In genomic region chr19:11121016-11121420, GRCm38 (mm10) we compare ENCODE assay signal across 9 mouse cellular contexts. TPM values are rescaled to one million over a fixed set of nuclear protein-coding genes. Genes with fewer than 3 reads are reported as not detected.
DNase-seq lines count a peak whose midpoint lies in the region; ATAC-seq and TF ChIP-seq lines count a peak whose summit lies in the region.
"Not testable (repeated sequence)": the region's sequence is repeated elsewhere in the genome, so short reads cannot be mapped to it uniquely, and the experiment has no call there.
"Had no signal": no experiment of that assay in that cellular context is flagged by ENCODE, and none has a peak within 500 bp of the region (broad histone marks: within the 10 kb centered on the region; RNA-seq: fewer than 3 reads in every experiment).

No protein-coding gene starts in this region.

- peak overlapping the region; percentile 53 for H3K4me3 ChIP-seq in embryonic facial prominence, embryonic 10.5 days
- peak overlapping the region; percentile 39 for H3K4me3 ChIP-seq in hindbrain, postnatal 0 days (ENCODE audit: low read length)
- H3K4me3 ChIP-seq in limb, embryonic 10.5 days, result peak overlapping the region; percentile 44

- H3K9me3 ChIP-seq in embryonic facial prominence, embryonic 10.5 days, result peaks cover 12% of the 10 kb centered on the region; the same call in 1 of the 2 replicates
- H3K9me3 ChIP-seq in hindbrain, postnatal 0 days (ENCODE audit: low read length); limb, embryonic 10.5 days (replicated peaks): not testable (repeated sequence)

- not testable (repeated sequence) for H3K27me3 ChIP-seq in embryonic facial prominence, embryonic 10.5 days (replicated peaks; ENCODE audit: low read depth, poor library complexity, severe bottlenecking); hindbrain, postnatal 0 days (ENCODE audit: insufficient read depth, low read length); limb, embryonic 10.5 days (ENCODE audit: low read depth, poor library complexity, severe bottlenecking)

- not testable (repeated sequence) for H3K9ac ChIP-seq in hindbrain, postnatal 0 days (replicated peaks; ENCODE audit: low read length)

- H3K27ac ChIP-seq in embryonic facial prominence, embryonic 10.5 days (replicated peaks), result peak overlapping the region; percentile 72; the same call in 1 of the 2 replicates
- not testable (repeated sequence) for H3K27ac ChIP-seq in hindbrain, postnatal 0 days
- H3K27ac ChIP-seq in limb, embryonic 10.5 days, result peak overlapping the region; percentile 64; the same call in 1 of the 2 replicates

- peak; percentile 100 for ATAC-seq in hindbrain, postnatal 0 days
- peak; percentile 92 for ATAC-seq in megakaryocyte, adult 5-6 weeks (ENCODE audit: poor library complexity, severe bottlenecking)

- DNase-seq in adrenal gland, postnatal 36 days, result peak; percentile 15 to 17
- DNase-seq in embryonic facial prominence, embryonic 10.5 days (ENCODE audit: low spot score), result peak; percentile 59
- peak; percentile 95 for DNase-seq in heart, adult 11 months
- not testable (repeated sequence) for DNase-seq in hindbrain, postnatal 0 days (ENCODE audit: low spot score)
- DNase-seq in limb, embryonic 10.5 days (ENCODE audit: low spot score), result peak; percentile 60
- DNase-seq in ovary, postnatal 10 days (ENCODE audit: low spot score), result peak; percentile 13
- DNase-seq in thymus, postnatal 36 days, result peak; percentile 30 to 42

- H3K4me1 ChIP-seq in embryonic facial prominence, embryonic 10.5 days; hindbrain, postnatal 0 days (ENCODE audit: insufficient read depth, low read length); limb, embryonic 10.5 days: not testable (repeated sequence)

- H3K36me3 ChIP-seq in embryonic facial prominence, embryonic 10.5 days (replicated peaks); hindbrain, postnatal 0 days (ENCODE audit: insufficient read depth, low read length); limb, embryonic 10.5 days: not testable (repeated sequence)

- 6% methylated on average over 19 of the region's 38 CpGs for WGBS in embryonic facial prominence, embryonic 10.5 days
- 5% methylated on average over 6 of the region's 38 CpGs for WGBS in hindbrain, postnatal 0 days
- 2% methylated on average over 21 of the region's 38 CpGs for WGBS in limb, embryonic 10.5 days

- peak overlapping the region; percentile 47 for H3K4me2 ChIP-seq in hindbrain, postnatal 0 days (ENCODE audit: low read depth, low read length)

- TF ChIP-seq CTCF in hindbrain, postnatal 0 days (IDR thresholded peaks at IDR 0.05; ENCODE audit: low read depth), result not testable (repeated sequence)

RNA-seq across cellular contexts. Expression of gene 1700017D01Rik, which starts 9.7 kb away (rescaled TPM):
- not detected for total RNA-seq in adrenal gland, postnatal 36 days (2021)
- polyA plus RNA-seq in embryonic facial prominence, embryonic 10.5 days (2016; fragmentation: Nextera tagmentation; extraction: Ambion mirVana), result not detected in 2 replicates
- not detected in 2 replicates for total RNA-seq in hindbrain, postnatal 0 days (2014; rRNA removed)
- not detected in 2 replicates for polyA plus RNA-seq in hindbrain, postnatal 0 days (2015; fragmentation: Nextera tagmentation; extraction: Ambion mirVana)
- not detected in 2 replicates for polyA plus RNA-seq in limb, embryonic 10.5 days (2016; fragmentation: Nextera tagmentation; extraction: Ambion mirVana)
- not detected in 2 replicates for total RNA-seq in megakaryocyte, adult 5-6 weeks (2015)
- total RNA-seq in megakaryocyte, adult 5-6 weeks (2017), result not detected in 2 replicates
- total RNA-seq: heart, adult 8-10 months had no signal

RNA-seq across cellular contexts. Expression of gene Ms4a8a, which starts 40.1 kb away (rescaled TPM):
- 1 to 10 TPM; 1.4 to 3.9 TPM for total RNA-seq in adrenal gland, postnatal 36 days (2021)
- not detected in 2 replicates for polyA plus RNA-seq in embryonic facial prominence, embryonic 10.5 days (2016; fragmentation: Nextera tagmentation; extraction: Ambion mirVana)
- total RNA-seq in hindbrain, postnatal 0 days (2014; rRNA removed), result not detected in 2 replicates
- polyA plus RNA-seq in hindbrain, postnatal 0 days (2015; fragmentation: Nextera tagmentation; extraction: Ambion mirVana), result not detected in 2 replicates
- polyA plus RNA-seq in limb, embryonic 10.5 days (2016; fragmentation: Nextera tagmentation; extraction: Ambion mirVana), result not detected in 2 replicates
- total RNA-seq in megakaryocyte, adult 5-6 weeks (2015), result 81.1 and 96.0 TPM in 2 replicates
- 52.4 and 55.6 TPM in 2 replicates for total RNA-seq in megakaryocyte, adult 5-6 weeks (2017)

RNA-seq across cellular contexts. Expression of gene 1700025F22Rik, which starts 44.1 kb away (rescaled TPM):
- not detected for total RNA-seq in adrenal gland, postnatal 36 days (2021)
- not detected in 2 replicates for polyA plus RNA-seq in embryonic facial prominence, embryonic 10.5 days (2016; fragmentation: Nextera tagmentation; extraction: Ambion mirVana)
- not detected in 2 replicates for total RNA-seq in hindbrain, postnatal 0 days (2014; rRNA removed)
- not detected in 2 replicates for polyA plus RNA-seq in hindbrain, postnatal 0 days (2015; fragmentation: Nextera tagmentation; extraction: Ambion mirVana)
- polyA plus RNA-seq in limb, embryonic 10.5 days (2016; fragmentation: Nextera tagmentation; extraction: Ambion mirVana), result not detected in 2 replicates
- not detected in 2 replicates for total RNA-seq in megakaryocyte, adult 5-6 weeks (2015)
- not detected in 2 replicates for total RNA-seq in megakaryocyte, adult 5-6 weeks (2017)
- total RNA-seq: heart, adult 8-10 months had no signal

Comparison
In these comparisons a context has a peak if more than half of its experiments do, and no peak if none do; other contexts are left out.
1. RNA of gene Ms4a8a, which starts 40.1 kb away (total RNA-seq): 52.4 to 96.0 TPM in megakaryocyte, adult 5-6 weeks; 1.4 to 3.9 TPM in adrenal gland, postnatal 36 days and not detected in hindbrain, postnatal 0 days; every median in the first group is over 10 times any median in the second.
2. Peak in every context shown above with its lines, with median percentiles within 50 percentile points of each other: H3K4me3 ChIP-seq.